Mouse (Mus musculus) heart, adult 2 months (tissue): ENCODE measurements around the gene 9430007A20Rik. TPM values are rescaled to one million over a fixed set of nuclear protein-coding genes. Genes with fewer than 3 reads are reported as not detected.
"Not testable (repeated sequence)": the region's sequence is repeated elsewhere in the genome, so short reads cannot be mapped to it uniquely, and the experiment has no call there.

ENCODE experiments used
- DNase-seq, 2 experiments: peaks; one replicate each; pipeline ENCODE4 v3.0.0; 2021
- H3K27ac ChIP-seq: fragments of 200-600 bp; 2 replicates; pipeline ENCODE4 v1.8.1; 2022
- H3K27me3 ChIP-seq: fragments of 200-500 bp; 2 replicates; pipeline ENCODE4 v1.6.1; 2012; ENCODE audit warnings: mild to moderate bottlenecking, low read length, inconsistent platforms, mixed read lengths; ENCODE audit not compliant: control insufficient read depth, insufficient read depth
- H3K36me3 ChIP-seq: fragments of 200-500 bp; 2 replicates; pipeline ENCODE4 v1.6.1; 2012; ENCODE audit warnings: low read length, inconsistent platforms; ENCODE audit not compliant: control insufficient read depth, insufficient read depth
- H3K4me1 ChIP-seq: fragments of 200-500 bp; 2 replicates; pipeline ENCODE4 v1.6.1; 2011; ENCODE audit warnings: low read length; ENCODE audit not compliant: control insufficient read depth, insufficient read depth
- H3K4me3 ChIP-seq: fragments of 200-600 bp; 2 replicates; pipeline ENCODE4 v1.8.1; 2022
- H3K79me2 ChIP-seq: fragments of 200-500 bp; replicated peaks from 2 replicates; pipeline ENCODE4 v1.6.1; 2012; ENCODE audit warnings: mild to moderate bottlenecking, inconsistent platforms, low read length, moderate library complexity, mixed read lengths; ENCODE audit not compliant: control insufficient read depth, insufficient read depth
- H3K9ac ChIP-seq: fragments of 200-500 bp; 2 replicates; pipeline ENCODE4 v1.6.1; 2012; ENCODE audit warnings: low read depth, mild to moderate bottlenecking, control low read depth, inconsistent platforms, low read length, mixed read lengths
- CTCF ChIP-seq: fragments of 200-600 bp; IDR thresholded peaks from 2 replicates; pipeline ENCODE4 v1.8.1; 2022; ENCODE audit warnings: antibody characterized with exemption, mild to moderate bottlenecking, moderate library complexity
- EP300 ChIP-seq: fragments of 200-500 bp; IDR thresholded peaks from 2 replicates; pipeline ENCODE4 v1.6.1; 2011; ENCODE audit warnings: low read depth, low read length, control low read depth; ENCODE audit not compliant: insufficient read depth
- POLR2A ChIP-seq: fragments of 200-500 bp; IDR thresholded peaks from 2 replicates; pipeline ENCODE4 v1.6.1; 2011; ENCODE audit warnings: mild to moderate bottlenecking, low read depth, low read length, control low read depth; ENCODE audit not compliant: insufficient read depth
- WGBS: fragments of 180-500 bp; shearing (Covaris S2); methylation state at CpG from one replicate; pipeline ENCODE4 v1.1.7; 2018; 5-methylcytosine and 5-hydroxymethylcytosine counted together
- intact Hi-C: fragments of 180-260 bp; cut with DNase I; formaldehyde crosslinking; loops from one replicate; pipeline ENCODE4 v1.15.1; 2025
- long read RNA-seq: library from polyadenylated mRNA; stranded (forward); transcript quantifications from one replicate; pipeline ENCODE4 v2.0.0, GENCODE M21; 2021
- polyA plus RNA-seq: library from polyadenylated mRNA; depleted of rRNA; stranded (reverse); fragments of >200 nt; gene quantifications from 2 replicates; pipeline ENCODE4 v1.2.3, GENCODE M21; 2012; rRNA removed
- total RNA-seq, 2 experiments: library from RNA; stranded (reverse); gene quantifications; 2 replicates each; pipeline ENCODE4 v1.2.3; 2021

Gene 9430007A20Rik
- total RNA-seq, result not detected
- polyA plus RNA-seq, result not detected in 2 replicates
- long read RNA-seq, result 0 reads

GRCm38 (mm10) chr4:144519522-144519921 lies at the start of gene 9430007A20Rik:
9430007A20Rik (plus strand) TSS chr4:144519822.
- Histone ChIP-seq H3K27ac (no peak within 1 kb of the TSS), H3K9ac (no peak within 1 kb of the TSS), H3K36me3 (no peaks in the 10 kb centered on the region), H3K4me1 (no peaks in the 10 kb centered on the region), H3K27me3 (no peaks in the 10 kb centered on the region), H3K4me3 (no peak within 1 kb of the TSS), H3K79me2 (no peaks in the 10 kb centered on the region)
- 69% methylated on average over 5 of the region's 5 CpGs for WGBS
- intact Hi-C loops, result no loop called here
- DNase-seq, result no peak
- TF ChIP-seq CTCF (no peak), EP300 (no peak), POLR2A (no peak)

GRCm38 (mm10) chr4:144493331-144493730 lies 26.3 kb upstream of the 9430007A20Rik start:
- Histone ChIP-seq H3K27me3 (no peaks in the 10 kb centered on the region), H3K9ac (no peak overlapping the region), H3K27ac (no peak overlapping the region), H3K36me3 (no peaks in the 10 kb centered on the region), H3K79me2 (no peaks in the 10 kb centered on the region), H3K4me3 (no peak overlapping the region), H3K4me1 (no peaks in the 10 kb centered on the region)
- no peak for TF ChIP-seq EP300
- TF ChIP-seq POLR2A, result no peak
- no peak for TF ChIP-seq CTCF
- intact Hi-C loops, result no loop called here
- DNase-seq, result no peak

- no peaks in the 10 kb centered on the region for H3K79me2 ChIP-seq
- no peak overlapping the region for H3K9ac ChIP-seq
- no peak overlapping the region for H3K27ac ChIP-seq
- H3K4me1 ChIP-seq, result no peaks in the 10 kb centered on the region
- 67% methylated on average over 1 of the region's 1 CpGs for WGBS
- intact Hi-C loops, result no loop called here
- TF ChIP-seq POLR2A (no peak), EP300 (no peak), CTCF (no peak)
- no peak for DNase-seq
- no peaks in the 10 kb centered on the region for H3K36me3 ChIP-seq
- no peak overlapping the region for H3K4me3 ChIP-seq
- H3K27me3 ChIP-seq, result no peaks in the 10 kb centered on the region
Measured at GRCm38 (mm10) chr4:144506518-144506917, 13.1 kb upstream of the 9430007A20Rik start.

GRCm38 (mm10) chr4:144544689-144545088 lies 25.1 kb downstream of the 9430007A20Rik start:
- intact Hi-C loops, result no loop called here
- H3K4me1 ChIP-seq, result no peaks in the 10 kb centered on the region

GRCm38 (mm10) chr4:144545339-144545738 lies 25.7 kb downstream of the 9430007A20Rik start:
- intact Hi-C loops, H3K79me2 ChIP-seq, H3K36me3 ChIP-seq, H3K4me3 ChIP-seq, H3K9ac ChIP-seq, H3K27me3 ChIP-seq, H3K4me1 ChIP-seq, DNase-seq, H3K27ac ChIP-seq: not testable (repeated sequence)
- 82% methylated on average over 13 of the region's 13 CpGs for WGBS

More at GRCm38 (mm10) chr4:144544689-144545088, 25.1 kb downstream of the 9430007A20Rik start:
- no peak for DNase-seq
- Histone ChIP-seq H3K79me2 (no peaks in the 10 kb centered on the region), H3K4me3 (no peak overlapping the region), H3K27ac (no peak overlapping the region), H3K9ac (no peak overlapping the region), H3K27me3 (no peaks in the 10 kb centered on the region), H3K36me3 (no peaks in the 10 kb centered on the region)
- 63% methylated on average over 1 of the region's 1 CpGs for WGBS
- TF ChIP-seq CTCF (no peak), POLR2A (no peak), EP300 (no peak)

- TF ChIP-seq CTCF (no peak), EP300 (no peak), POLR2A (no peak)
- no peak for DNase-seq
- Histone ChIP-seq H3K79me2 (no peaks in the 10 kb centered on the region), H3K9ac (no peak overlapping the region), H3K27ac (no peak overlapping the region), H3K4me3 (no peak overlapping the region), H3K4me1 (no peaks in the 10 kb centered on the region), H3K27me3 (no peaks in the 10 kb centered on the region), H3K36me3 (no peaks in the 10 kb centered on the region)
- intact Hi-C loops, result no loop called here
Measured at GRCm38 (mm10) chr4:144551156-144551555, 31.5 kb downstream of the 9430007A20Rik start.
